Mouse (Mus musculus) gastrocnemius, postnatal 10 days (tissue): Measurements from ENCODE around the gene Elovl2. TPM values are rescaled to one million over a fixed set of nuclear protein-coding genes. Genes with fewer than 3 reads are reported as not detected.
"Not testable (repeated sequence)": the region's sequence is repeated elsewhere in the genome, so short reads cannot be mapped to it uniquely, and the experiment has no call there.

Experiments
- DNase-seq: peaks from one replicate; pipeline ENCODE4 v3.0.0; 2021; ENCODE audit warnings: mixed read lengths
- long read RNA-seq, 2 experiments: library from polyadenylated mRNA; stranded (forward); transcript quantifications; one replicate each; pipeline ENCODE4 v2.0.0; 2021
- total RNA-seq, 2 experiments: library from RNA; stranded (reverse); gene quantifications; 2 replicates each; pipeline ENCODE4 v1.2.3; 2021

The Elovl2 gene
- total RNA-seq = under 1 TPM; 0.32 to 0.38 TPM
- long read RNA-seq, experiment 1 = 0 reads
- long read RNA-seq, experiment 2, partial matches to known transcripts = 1 of 2 reads
- long read RNA-seq, experiment 2, other reads (novel, unspliced or antisense) = 0 of 2 reads

DNA sequence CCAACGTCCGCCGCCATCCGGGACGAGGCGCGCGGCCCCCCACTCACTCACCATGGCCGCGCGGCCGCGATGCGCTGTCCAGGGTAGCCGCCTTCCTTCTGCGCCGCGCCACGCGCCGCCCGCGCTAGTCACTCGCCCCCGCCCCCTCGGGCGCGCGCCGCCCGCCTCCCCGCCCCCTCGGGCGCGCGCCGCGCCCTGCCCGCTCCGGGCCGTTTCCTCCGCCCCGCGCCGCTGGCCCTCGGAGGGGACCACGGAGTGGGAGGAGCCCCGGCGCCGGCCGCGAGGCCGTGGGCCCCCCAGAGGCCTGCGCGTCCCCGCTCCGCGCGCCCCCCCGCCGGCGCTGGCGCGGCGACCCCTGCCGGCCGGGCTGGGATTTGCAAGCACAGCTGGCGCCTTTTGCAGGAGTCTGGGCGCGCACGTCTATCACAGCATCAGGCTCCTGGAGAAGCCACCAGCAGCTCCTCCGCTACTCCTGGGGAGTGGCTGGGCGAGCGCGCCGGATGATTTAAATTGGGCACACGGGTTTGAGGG is at the start of gene Elovl2:
TSS of gene Elovl2 (minus strand) at position 102 of the 531 bp plus-strand sequence.
- peak; percentile 73 for DNase-seq

DNA sequence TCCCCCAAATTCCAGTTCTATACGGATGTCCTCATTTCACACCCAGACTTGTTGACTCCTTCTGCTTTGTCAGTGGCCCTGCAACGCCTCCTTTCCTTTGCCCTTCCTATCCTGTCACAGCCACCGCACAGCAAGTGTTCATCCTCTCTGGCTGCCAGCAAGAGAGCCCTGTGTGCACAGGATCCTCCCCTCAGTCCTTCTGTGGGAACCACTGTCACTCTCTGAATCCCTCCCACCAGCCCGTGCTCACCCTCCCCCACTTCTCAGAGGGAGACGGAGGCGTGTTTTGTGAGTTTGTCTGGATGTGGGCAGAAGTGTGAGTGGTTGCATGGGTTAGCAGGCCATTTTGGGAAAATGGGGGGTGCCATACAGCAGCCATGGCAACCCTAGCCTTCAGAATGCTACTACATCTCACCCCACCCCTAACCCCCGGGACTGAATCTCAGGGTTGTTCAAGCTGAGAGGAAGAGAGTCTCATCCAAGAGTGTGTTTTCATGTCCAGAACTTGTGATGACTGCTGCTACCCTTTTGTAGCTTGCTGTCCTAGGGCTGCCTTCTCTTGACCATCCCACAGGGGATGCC is 47.7 kb upstream of the Elovl2 start:
- no peak for DNase-seq

DNA sequence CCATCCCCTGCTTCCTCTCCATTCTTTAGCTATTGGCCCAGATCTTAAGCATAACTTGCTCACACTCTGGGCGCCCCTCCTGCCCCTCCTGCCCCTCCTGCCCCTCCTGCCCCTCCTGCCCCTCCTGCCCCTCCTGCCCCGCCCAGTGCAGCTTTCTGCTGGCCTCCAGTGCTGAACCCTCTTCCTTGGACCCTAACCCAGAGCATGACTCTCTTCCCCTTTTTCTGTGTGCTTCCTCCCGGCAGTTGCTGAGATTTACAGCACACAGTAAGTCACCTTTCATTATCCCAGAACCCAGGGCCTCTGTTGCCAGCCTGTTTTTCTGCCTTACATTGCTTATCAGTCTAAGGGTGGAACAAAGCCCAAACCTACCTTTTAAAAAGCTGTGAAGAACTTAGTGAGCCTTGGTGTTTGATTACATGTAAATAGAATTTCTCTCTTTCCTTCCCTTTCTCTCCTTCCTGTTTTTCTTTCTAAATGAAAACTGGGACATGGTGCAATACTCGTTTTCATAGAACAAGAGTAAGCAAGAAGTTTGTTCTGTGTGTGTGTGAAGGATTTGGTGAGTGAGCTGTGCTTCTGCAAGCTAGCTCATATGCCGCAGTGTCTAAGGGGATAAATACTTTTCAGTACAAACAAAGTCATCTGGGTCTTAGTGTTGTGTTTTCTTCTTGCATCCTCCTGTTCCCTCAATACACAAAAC is 43.2 kb upstream of the Elovl2 start:
- no peak for DNase-seq

GRCm38 (mm10) chr13:41261617-41262016 is 41.4 kb upstream of the Elovl2 start:
- DNase-seq = not testable (repeated sequence)

DNA sequence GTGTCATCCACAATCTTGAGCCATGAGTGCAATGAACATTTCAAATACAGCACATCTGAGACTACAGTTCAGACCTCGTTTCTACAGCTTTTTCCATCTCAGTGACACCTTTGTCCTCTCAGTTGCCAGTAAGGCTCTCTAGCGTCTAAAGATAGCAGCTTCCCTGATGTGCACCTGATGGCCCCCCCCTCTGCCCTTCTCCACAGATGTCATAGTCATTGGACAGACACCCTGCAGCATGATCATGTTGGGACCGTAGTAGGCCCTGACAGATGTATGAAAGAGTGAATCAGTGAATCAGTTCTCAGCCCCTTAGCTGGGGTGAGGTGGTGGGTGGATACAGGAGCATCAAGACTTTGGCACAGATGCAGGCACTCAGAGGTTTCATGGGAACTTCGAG is 37.6 kb upstream of the Elovl2 start:
- no peak for DNase-seq

DNA sequence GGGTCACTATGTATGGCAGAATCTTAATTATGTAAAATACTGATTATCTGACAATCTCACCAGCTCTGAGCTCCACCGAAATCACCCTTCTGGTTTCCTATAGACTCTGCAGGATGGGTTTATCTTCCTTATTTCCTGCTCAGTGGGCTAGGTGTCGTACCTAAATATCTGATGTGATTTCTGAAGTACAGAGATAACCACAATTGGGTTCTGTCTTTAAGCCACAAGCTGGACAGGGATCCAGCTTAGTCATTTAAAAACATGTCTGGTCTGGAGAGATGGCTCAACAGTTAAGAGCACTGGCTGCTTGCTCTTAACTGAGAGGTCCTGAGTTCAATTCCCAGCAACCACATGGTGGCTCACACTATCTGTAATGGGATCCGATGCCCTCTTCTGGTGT is 36.8 kb upstream of the Elovl2 start:
- no peak for DNase-seq

GRCm38 (mm10) chr13:41256126-41256525 is 35.9 kb upstream of the Elovl2 start:
- no peak for DNase-seq

- DNase-seq = no peak
Observed at GRCm38 (mm10) chr13:41252736-41253135, 32.5 kb upstream of the Elovl2 start.

DNA sequence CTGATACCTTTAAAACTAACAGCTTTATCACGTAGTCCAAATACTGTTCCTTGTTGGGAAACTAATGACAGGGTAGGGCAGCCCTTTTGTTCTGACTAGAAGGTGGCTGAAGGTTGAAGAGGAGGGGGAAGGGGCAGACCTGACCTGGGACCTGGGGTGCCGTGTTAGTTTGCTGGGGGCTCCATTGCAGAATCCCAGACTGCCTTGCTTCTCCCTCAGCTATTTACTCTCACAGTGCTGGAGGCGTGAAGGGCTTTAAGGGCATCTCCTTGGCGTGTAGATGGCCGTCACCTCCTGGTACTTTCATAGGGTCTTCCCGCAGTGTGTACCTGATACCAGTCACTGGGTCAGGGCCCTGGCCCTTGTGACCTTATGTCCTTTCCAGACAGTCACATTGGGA is 31.9 kb upstream of the Elovl2 start:
- no peak for DNase-seq

GRCm38 (mm10) chr13:41251667-41252066 is 31.5 kb upstream of the Elovl2 start:
- DNase-seq = no peak

GRCm38 (mm10) chr13:41251232-41251631 is 31.0 kb upstream of the Elovl2 start:
- DNase-seq = not testable (repeated sequence)

- no peak for DNase-seq
Observed at GRCm38 (mm10) chr13:41250318-41250981, 30.2 kb upstream of the Elovl2 start.

DNA sequence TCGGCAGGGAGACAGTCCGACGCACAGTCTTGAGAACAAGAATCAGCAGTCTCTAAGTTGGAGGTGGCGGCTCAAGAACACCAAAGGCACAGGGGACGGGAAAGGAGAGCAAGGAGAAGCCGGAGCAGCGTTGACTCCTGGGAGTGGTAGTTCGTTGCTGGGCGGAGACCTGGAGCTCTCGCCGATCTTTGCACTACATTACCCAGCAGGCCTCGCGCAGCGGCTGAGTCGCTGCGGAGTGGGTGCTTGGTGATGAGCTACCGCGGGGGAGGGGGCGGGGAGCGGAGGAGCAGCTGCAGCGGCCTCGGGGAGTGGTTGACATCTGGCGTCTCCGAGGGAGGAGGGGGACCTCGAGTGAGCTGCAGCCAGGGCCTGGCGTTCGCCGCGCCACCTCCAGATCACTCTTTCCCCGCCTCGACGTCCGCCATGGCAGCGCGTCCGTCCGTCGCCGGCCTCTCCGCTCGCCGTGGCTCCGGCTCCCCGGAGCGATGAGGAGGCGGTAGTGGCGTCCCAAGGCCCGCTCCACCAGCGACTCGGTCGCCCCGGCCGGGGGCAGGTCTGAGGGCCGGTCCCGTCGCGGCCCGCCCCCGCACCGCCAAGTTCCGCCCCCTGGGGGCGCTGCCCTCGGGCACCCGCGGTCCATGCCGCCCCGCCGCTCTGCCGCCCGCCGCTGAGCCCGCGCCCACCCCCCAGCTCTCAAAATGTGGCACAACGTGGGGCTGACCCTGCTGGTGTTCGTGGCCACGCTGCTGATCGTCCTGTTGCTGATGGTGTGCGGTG is 29.5 kb upstream of the Elovl2 start, which contains the start of gene Smim13:
TSS of gene Smim13 (plus strand) at position 307 of the 780 bp plus-strand sequence.
- DNase-seq = peak; percentile 85

GRCm38 (mm10) chr13:41248751-41249520 is 28.7 kb upstream of the Elovl2 start:
- no peak for DNase-seq

- DNase-seq = no peak
Observed at GRCm38 (mm10) chr13:41244306-41244830, 24.2 kb upstream of the Elovl2 start.

- no peak for DNase-seq
Observed at GRCm38 (mm10) chr13:41241557-41241956, 21.4 kb upstream of the Elovl2 start.

- no peak for DNase-seq
Observed at GRCm38 (mm10) chr13:41238805-41239130, 18.6 kb upstream of the Elovl2 start.

DNA sequence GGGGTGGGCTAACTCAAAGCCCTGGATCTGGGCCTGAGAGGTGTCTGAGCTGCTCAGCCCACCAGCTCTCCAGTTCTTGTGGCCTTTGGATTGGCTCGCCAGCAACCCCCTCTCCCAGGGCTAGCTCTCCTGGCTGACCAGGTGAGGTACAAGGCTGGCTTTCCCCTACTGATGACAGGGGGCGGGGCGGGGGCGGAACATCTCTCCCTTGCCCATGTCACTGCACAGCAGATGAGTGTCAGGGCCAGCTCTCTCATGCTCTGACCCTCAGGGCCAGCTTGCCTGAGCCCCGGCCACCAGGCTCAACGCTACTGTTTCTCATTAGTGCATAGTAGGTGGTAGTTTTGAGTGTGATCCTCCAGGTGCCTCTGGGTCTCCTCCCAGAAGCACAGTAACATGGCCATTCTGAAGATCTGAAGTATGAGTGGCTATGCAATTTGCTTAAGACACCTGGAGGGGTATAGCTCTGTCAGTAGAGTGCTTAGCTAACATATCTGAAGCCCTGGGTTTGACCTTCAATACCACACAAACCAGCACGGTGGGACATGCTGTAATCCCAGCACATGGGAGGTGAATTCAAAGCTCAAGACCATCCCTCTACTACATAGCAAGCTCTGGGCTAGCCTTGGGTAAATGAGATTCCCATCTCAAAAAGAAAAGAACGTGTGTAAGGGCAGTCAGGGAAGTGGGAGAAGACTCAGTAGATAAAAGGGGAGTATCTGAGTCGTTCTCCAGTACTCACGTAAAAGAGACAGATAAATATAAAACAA is 18.0 kb upstream of the Elovl2 start:
- no peak for DNase-seq

GRCm38 (mm10) chr13:41235845-41236741 is 15.9 kb upstream of the Elovl2 start:
- DNase-seq = no peak
